Mouse (Mus musculus) hindbrain, embryonic 10.5 days (tissue): ENCODE measurements around the gene Hscb. TPM values are rescaled to one million over a fixed set of nuclear protein-coding genes. Genes with fewer than 3 reads are reported as not detected.

Source experiments
- DNase-seq: peaks from one replicate; pipeline ENCODE4 v3.0.0-alpha.2; 2017; ENCODE audit warnings: low spot score
- H3K27ac ChIP-seq: fragments of 300-500 bp; sonication (generic); 2 replicates; pipeline ENCODE4 v1.5.1; 2016; ENCODE audit warnings: mild to moderate bottlenecking, moderate library complexity
- H3K27me3 ChIP-seq: fragments of 300-500 bp; sonication (generic); 2 replicates; pipeline ENCODE4 v1.6.1; 2016; ENCODE audit warnings: mild to moderate bottlenecking; ENCODE audit not compliant: poor library complexity, insufficient read depth, severe bottlenecking
- H3K36me3 ChIP-seq: fragments of 300-500 bp; sonication (generic); 2 replicates; pipeline ENCODE4 v1.6.1; 2016; ENCODE audit warnings: mild to moderate bottlenecking, moderate library complexity
- H3K4me1 ChIP-seq: fragments of 300-500 bp; sonication (generic); replicated peaks from 2 replicates; pipeline ENCODE4 v1.6.1; 2016; ENCODE audit warnings: mild to moderate bottlenecking
- H3K4me3 ChIP-seq: fragments of 300-500 bp; sonication (generic); 2 replicates; pipeline ENCODE4 v1.5.1; 2016; ENCODE audit warnings: mild to moderate bottlenecking, moderate library complexity
- H3K9me3 ChIP-seq: fragments of 300-500 bp; sonication (generic); 2 replicates; pipeline ENCODE4 v1.6.1; 2016; ENCODE audit warnings: mild to moderate bottlenecking, moderate library complexity
- WGBS: fragments of 180-500 bp; shearing (Covaris S2); methylation state at CpG from one replicate; pipeline ENCODE4 v1.1.7; 2016; 5-methylcytosine and 5-hydroxymethylcytosine counted together
- polyA plus RNA-seq: library from polyadenylated mRNA; unstranded; fragments of >200 nt; fragmentation: Nextera tagmentation; extraction: Ambion mirVana; gene quantifications from 2 replicates; pipeline ENCODE4 v1.2.1, GENCODE M21; 2016

The Hscb gene
- polyA plus RNA-seq, 1 experiment from 2014 or later, result 23.0 TPM

DNA sequence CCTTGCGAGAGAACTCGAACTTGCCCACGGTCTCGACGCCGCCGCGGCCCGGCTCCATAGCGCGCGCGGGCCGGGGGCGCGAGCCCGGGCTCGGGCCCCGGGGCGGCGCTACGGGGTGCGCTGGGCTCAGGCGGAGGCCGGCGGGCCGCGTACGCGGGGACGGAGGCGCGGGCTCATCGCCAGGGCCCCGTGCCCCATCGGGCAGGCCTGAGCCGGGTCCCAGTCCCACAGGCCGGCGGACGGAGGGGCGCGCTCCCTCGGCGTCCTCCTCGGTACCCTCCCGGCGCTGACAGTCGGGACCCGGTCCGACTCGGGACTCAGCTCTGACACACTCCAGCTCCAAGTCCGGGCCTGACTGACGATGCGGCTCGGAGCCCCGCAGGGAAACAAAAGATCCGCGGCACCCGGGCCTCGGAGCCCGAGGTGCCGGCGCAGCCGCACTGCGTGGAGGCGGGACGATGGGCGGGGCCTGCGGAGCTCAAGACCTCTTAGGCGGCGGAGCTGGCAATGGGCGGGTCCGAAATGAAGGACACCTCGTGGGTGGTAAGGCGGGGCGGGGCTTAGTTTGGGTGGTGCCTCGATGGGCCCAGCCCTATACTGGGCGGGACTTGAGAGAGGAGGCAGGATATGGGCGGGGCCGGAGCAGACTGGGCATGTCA, 29.8 kb downstream of the Hscb start, which contains the start of gene Ulk1:
Gene Ulk1 (minus strand): TSS at position 431 of the 659 bp plus-strand sequence.
- DNase-seq, result peak; percentile 99
- under 1% methylated on average over 80 of the region's 80 CpGs for WGBS

DNA sequence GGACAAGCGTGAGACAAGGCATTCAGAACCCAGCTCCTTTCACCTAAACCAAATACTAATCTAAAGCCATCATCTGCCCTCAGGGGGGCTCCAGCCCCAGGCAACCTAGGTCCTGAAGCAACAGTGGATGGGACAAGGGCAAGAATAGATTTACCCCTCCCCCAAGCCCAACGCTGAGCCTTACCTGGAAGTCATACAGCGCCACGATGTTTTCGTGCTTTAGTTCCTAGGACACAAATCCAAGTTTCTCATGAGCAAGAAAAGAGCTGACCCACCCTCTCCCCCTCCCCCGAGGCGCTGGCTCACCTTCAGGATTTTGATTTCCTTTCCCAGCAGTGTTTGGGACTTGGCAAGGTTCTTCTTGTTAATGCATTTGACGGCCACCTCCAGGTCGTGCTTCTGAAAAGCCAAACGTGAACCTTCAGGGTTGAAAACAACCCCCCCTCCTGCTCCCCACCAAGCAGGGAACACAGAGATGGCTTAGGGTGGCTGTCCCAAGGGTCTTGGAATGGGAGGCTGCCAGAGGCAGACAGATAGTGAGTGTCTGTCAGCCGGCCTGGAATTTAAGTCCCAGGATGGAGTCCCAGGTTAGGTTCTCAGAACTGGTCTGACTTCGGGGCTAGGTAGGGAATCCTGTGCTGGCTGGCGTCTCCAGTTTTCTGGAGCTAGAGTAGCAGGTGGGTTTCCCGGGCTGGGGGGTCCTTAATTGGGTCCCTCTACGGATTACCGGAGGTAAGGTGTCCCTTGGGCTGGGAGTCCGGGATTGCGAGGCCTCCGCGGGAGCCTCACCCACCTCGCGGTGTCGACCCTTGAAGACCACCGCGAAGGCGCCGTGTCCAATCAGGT, 30.5 kb downstream of the Hscb start:
- no peak for DNase-seq
- 2% methylated on average over 27 of the region's 27 CpGs for WGBS

More for the DNA sequence above, 29.8 kb downstream of the Hscb start, which contains the start of gene Ulk1:
- no peaks in the 10 kb centered on the region for H3K9me3 ChIP-seq
- peak within 1 kb of the TSS; percentile 93 for H3K4me3 ChIP-seq
- H3K27ac ChIP-seq, result peak within 1 kb of the TSS; percentile 97
- H3K36me3 ChIP-seq, result peaks cover 27% of the 10 kb centered on the region
- peaks cover 41% of the 10 kb centered on the region for H3K4me1 ChIP-seq
- H3K27me3 ChIP-seq, result no peaks in the 10 kb centered on the region

DNA sequence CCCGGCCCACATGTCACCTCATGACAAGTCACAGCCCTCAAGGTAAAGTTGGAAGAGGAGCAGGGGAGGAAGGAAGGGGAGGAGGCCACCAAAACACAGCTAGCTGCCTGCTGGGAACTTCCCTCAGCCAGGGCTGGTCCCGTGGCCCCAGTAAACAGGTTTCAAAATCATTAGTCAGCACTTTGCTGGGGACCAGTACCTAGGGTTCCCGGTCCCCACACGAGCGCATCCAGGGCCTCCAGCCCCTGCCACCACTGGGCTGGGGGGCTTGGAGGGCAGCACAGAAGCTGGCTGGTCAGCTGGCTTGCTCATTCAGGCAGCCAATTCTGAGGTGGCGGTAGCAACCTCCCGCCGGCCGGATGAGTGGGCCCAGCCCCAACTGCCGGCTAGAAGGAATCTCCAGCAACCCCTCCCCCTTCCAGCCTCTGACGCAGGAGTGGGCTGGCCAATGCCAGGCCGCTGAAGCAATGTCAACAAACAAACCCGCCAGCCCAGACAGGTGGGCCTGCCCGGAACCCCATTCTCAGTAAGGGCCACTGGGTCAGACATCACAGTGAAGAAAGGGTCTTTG, 31.4 kb downstream of the Hscb start:
- DNase-seq, result peak; percentile 83
- WGBS, result 6% methylated on average over 14 of the region's 14 CpGs
- Histone ChIP-seq H3K36me3 (peaks cover 43% of the 10 kb centered on the region), H3K27me3 (no peaks in the 10 kb centered on the region), H3K4me3 (peak overlapping the region; percentile 93), H3K27ac (peak overlapping the region; percentile 97), H3K9me3 (no peaks in the 10 kb centered on the region), H3K4me1 (peaks cover 46% of the 10 kb centered on the region)

More for the DNA sequence above, 30.5 kb downstream of the Hscb start:
- no peaks in the 10 kb centered on the region for H3K27me3 ChIP-seq
- H3K4me1 ChIP-seq, result peaks cover 46% of the 10 kb centered on the region
- H3K9me3 ChIP-seq, result no peaks in the 10 kb centered on the region
- H3K27ac ChIP-seq, result peak overlapping the region; percentile 97
- peak overlapping the region; percentile 93 for H3K4me3 ChIP-seq
- H3K36me3 ChIP-seq, result peaks cover 34% of the 10 kb centered on the region

DNA sequence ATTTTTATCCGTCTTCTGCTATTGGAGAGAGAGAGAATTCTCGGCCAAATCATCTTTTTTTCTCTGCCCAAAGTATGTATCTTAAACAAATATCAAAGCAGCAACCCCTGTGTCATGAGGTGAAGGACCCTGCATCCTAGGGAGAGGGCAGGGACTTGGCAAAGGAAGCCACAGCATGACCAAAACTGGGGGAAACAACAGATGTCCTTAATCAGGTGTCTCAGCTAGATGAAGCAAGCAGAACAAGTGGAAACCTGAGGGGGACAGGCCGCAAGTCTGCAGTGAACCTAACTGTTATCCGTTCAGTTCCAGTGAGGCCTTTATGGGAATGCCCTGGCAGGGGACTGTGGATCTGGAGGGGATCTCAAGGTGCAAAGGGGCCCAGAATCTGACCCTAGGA, 32.1 kb downstream of the Hscb start:
- Histone ChIP-seq H3K4me1 (peaks cover 46% of the 10 kb centered on the region), H3K36me3 (peaks cover 50% of the 10 kb centered on the region), H3K4me3 (peak overlapping the region; percentile 93), H3K9me3 (no peaks in the 10 kb centered on the region), H3K27me3 (no peaks in the 10 kb centered on the region), H3K27ac (peak overlapping the region; percentile 97)
- WGBS, result 86% methylated on average over 4 of the region's 4 CpGs
- no peak for DNase-seq

DNA sequence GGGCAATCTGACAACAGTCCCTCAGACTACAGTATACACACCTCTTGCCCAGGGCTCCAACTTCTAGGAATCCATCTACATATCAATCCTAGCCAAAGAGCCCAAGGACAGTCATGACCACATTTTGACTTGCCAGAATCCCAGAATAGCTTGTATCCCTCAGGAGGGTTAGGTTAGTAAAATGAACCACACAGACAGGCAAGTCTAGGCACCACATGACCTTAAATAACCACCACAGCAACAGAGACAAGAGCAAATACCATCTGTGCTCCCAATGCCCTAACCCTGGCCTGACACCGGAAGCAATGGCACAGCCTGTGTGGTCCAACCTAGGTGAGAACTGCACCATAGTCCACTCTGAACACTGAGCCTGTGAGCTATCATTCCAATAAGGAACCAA, 32.9 kb downstream of the Hscb start:
- DNase-seq, result no peak
- peaks cover 46% of the 10 kb centered on the region for H3K4me1 ChIP-seq
- 90% methylated on average over 1 of the region's 1 CpGs for WGBS
- H3K4me3 ChIP-seq, result no peak overlapping the region
- H3K36me3 ChIP-seq, result peaks cover 58% of the 10 kb centered on the region
- H3K9me3 ChIP-seq, result no peaks in the 10 kb centered on the region
- H3K27me3 ChIP-seq, result no peaks in the 10 kb centered on the region
- H3K27ac ChIP-seq, result no peak overlapping the region

DNA sequence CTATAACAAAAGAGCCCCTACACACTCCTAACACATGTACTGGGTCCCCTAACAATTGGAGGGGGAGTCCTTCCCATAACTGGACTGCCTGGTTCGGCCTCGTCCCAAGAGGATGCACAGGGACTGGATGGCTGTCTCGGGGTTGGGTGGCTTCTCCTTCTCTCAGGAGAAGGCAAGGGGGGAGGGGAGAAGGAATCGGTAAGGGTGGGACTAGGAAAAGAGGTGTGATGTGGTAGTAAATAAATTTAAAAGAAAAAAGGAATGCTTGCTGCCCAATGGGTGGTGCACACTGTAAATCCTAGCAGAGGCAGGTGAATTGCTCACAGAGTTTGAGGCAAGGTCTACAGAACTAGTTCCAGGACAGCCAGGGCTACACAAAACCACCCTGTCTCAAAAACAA, 33.4 kb downstream of the Hscb start:
- peaks cover 46% of the 10 kb centered on the region for H3K4me1 ChIP-seq
- DNase-seq, result no peak
- H3K27me3 ChIP-seq, result no peaks in the 10 kb centered on the region
- H3K4me3 ChIP-seq, result no peak overlapping the region
- H3K36me3 ChIP-seq, result peaks cover 63% of the 10 kb centered on the region
- no peaks in the 10 kb centered on the region for H3K9me3 ChIP-seq
- no peak overlapping the region for H3K27ac ChIP-seq
- WGBS, result 83% methylated on average over 4 of the region's 4 CpGs

DNA sequence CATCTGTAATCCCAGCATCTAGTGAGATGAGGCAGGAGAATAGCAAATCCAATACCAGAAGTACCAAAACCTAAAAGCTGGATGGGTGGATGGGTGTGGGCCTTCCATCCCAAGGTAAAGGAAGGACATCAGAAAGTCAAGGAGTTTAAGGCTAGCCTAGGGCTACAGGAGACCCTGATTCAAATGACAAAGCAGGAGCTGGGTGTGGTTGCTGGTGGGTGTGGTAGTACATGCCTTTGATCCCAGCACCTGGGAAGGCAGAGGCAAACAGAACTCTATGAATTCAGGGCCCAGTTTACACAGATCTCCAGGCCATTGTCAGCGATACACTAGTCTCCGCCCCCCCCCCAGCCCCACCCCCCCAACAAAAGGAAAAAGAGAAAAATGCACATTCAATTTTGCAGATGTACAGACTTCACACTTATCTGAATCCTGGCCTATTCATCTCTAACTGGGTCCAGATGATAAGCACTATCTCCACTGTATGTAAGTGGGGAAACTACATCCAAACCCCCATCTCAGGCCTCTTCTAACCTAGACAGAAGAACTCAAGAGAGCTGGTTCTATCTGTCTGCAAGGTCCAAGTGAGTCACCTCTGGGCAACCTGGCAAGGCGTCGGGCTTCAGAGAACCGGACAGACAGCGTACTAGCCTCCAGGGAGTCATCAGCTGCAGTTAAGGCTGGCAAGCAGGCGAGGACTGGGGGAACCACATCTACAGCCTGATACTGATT, 35.4 kb downstream of the Hscb start:
- H3K27me3 ChIP-seq, result no peaks in the 10 kb centered on the region
- DNase-seq, result no peak
- H3K27ac ChIP-seq, result no peak overlapping the region
- peaks cover 40% of the 10 kb centered on the region for H3K4me1 ChIP-seq
- H3K4me3 ChIP-seq, result no peak overlapping the region
- H3K36me3 ChIP-seq, result peaks cover 83% of the 10 kb centered on the region
- H3K9me3 ChIP-seq, result no peaks in the 10 kb centered on the region
- WGBS, result 93% methylated on average over 7 of the region's 7 CpGs

DNA sequence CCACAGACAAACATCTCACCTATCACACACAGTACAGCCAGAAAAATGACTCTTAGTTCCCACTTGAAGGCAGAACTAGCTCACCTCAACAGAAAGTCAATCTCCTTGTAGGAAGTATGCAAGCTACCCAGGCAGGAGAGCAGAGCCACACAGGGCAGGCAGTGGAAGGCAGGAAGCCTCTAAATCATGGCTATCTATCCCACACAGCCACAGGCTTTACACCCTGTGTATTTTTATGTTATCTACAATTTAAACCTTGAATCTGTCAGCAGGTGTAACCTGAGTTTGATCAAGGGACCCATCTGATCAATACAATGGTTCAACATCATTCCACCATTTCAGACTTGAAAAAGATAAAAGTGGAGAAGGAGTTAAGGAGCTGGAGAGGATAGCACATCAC, 36.8 kb downstream of the Hscb start:
- Histone ChIP-seq H3K4me3 (no peak overlapping the region), H3K9me3 (no peaks in the 10 kb centered on the region), H3K27ac (no peak overlapping the region), H3K36me3 (peaks cover 97% of the 10 kb centered on the region), H3K27me3 (no peaks in the 10 kb centered on the region), H3K4me1 (peaks cover 26% of the 10 kb centered on the region)
- no peak for DNase-seq

DNA sequence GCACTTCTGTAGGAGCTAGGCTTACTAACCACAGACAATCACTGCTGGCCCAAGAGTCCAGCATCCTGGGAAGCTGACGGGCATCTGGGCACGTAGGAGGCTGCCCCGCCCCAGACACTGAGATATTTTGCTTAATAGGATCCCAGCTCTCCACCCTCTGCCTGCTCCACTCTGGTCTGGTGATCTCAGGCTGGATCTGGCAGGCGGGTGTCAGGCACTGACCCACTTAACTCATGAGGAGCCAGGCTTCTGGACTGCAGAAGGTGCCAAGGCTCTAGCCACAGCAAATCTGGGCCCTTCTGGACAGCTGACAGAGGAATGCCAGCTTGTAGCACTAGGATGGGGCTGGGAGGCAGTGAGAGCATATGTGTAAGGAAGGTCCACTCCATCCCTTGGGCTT, 37.4 kb downstream of the Hscb start:
- Histone ChIP-seq H3K27me3 (no peaks in the 10 kb centered on the region), H3K9me3 (no peaks in the 10 kb centered on the region), H3K4me1 (peaks cover 20% of the 10 kb centered on the region), H3K27ac (no peak overlapping the region), H3K4me3 (no peak overlapping the region), H3K36me3 (peaks cover 100% of the 10 kb centered on the region)
- 92% methylated on average over 4 of the region's 4 CpGs for WGBS
- no peak for DNase-seq

DNA sequence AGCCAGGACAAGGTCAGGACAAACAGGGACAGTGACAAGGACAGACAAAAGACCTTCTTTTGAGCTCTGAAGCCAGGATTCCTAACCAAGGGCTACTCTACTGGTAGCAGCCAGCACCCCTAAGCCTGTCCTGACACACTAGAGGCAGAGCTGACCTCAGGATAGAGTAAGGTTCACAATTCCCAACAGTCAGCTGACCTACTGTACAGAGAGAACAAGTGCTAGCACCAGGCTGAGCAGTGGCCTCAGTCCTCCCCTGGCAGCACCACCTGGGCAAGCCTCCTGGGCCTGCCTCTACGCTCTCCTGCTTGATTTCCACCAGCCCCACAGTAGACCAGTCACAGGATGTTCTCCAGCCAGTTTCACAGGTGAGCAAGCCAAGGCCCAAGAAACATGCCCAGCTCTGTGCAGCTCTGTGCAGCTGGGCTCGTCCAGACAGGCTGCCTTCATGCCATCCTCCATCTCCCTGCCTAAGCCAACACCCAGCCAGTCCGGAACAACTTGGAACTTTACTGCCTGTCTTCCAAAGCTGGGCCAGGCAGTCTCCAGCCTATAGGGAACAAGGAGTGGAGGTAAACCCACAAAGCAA, 38.4 kb downstream of the Hscb start:
- H3K27ac ChIP-seq, result no peak overlapping the region
- no peak overlapping the region for H3K4me3 ChIP-seq
- H3K27me3 ChIP-seq, result no peaks in the 10 kb centered on the region
- no peaks in the 10 kb centered on the region for H3K9me3 ChIP-seq
- peaks cover 100% of the 10 kb centered on the region for H3K36me3 ChIP-seq
- H3K4me1 ChIP-seq, result peaks cover 9% of the 10 kb centered on the region; the same call in 1 of the 2 replicates
- DNase-seq, result no peak
- WGBS, result 91% methylated on average over 3 of the region's 3 CpGs

DNA sequence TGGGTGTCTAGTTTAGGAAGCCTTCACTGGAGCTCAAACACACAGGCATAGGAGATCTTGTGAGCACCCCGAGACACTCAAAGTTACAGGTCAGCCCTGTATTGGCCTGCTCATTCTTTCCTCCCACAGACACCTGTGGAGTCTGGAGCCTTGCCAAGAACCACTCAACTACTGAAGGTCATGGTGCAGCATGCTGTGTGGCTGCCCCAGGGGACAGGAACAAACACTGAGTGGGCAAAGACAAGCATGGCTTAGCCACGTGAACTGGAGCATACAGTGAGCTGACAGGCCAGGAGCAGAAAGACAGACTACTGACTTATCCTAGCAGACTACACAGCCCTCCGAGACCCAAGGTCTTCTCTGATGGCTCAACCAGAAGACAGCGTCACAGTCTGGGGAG, 41.9 kb downstream of the Hscb start:
- no peak for DNase-seq
- Histone ChIP-seq H3K27me3 (no peaks in the 10 kb centered on the region), H3K9me3 (no peaks in the 10 kb centered on the region), H3K27ac (no peak overlapping the region), H3K4me3 (no peak overlapping the region), H3K4me1 (no peaks in the 10 kb centered on the region), H3K36me3 (peaks cover 100% of the 10 kb centered on the region)
- 96% methylated on average over 4 of the region's 4 CpGs for WGBS

DNA sequence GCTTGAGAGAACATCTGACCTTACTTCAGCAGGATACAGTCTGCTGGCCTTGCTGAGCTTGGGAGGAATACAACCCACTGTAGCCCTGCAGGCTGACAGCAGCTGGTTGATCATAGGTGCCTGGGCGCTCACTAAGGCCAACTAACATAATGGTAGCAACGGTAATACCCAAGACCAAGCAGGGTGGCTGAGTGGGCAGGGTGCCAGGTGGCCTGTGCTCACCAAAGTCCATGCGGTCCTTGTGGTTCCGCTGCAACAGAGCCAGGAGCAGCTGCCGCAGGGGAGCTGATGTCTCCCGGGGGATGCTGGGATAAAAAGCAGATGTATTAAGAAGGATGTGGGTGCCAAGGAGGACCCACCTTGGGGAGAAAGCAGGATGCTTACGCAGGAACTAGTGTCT, 45.2 kb downstream of the Hscb start:
- Histone ChIP-seq H3K4me3 (no peak overlapping the region), H3K9me3 (no peaks in the 10 kb centered on the region), H3K36me3 (peaks cover 100% of the 10 kb centered on the region), H3K4me1 (no peaks in the 10 kb centered on the region), H3K27me3 (no peaks in the 10 kb centered on the region), H3K27ac (no peak overlapping the region)
- WGBS, result 93% methylated on average over 7 of the region's 7 CpGs
- DNase-seq, result no peak
